Mouse (Mus musculus): Measurements from ENCODE around the gene Prkag2.

Gene Prkag2

DNA sequence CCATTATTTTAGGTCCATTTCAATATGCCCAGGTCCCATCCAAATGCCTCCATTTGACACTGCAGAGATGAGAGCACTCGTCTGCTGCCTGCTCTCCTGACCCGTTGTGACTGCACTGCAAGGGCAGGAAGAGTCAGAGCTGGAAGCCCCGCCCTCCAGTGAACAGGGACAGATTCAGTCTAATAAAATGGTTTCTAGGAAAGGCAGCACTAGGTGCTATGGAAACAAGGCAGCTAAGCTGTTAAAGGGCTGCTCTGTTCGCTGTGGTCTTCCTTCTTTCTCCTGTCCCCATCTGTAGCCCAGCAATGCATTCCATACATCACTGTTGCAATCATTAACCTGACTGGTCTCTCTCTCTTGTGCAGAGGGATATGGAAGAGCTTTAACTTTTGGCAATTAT, 287.4 kb downstream of the Prkag2 start:
- no peaks in the 10 kb centered on the region for H3K9me3 ChIP-seq (ENCODE audit: low read length)
- TF ChIP-seq CTCF (conservative IDR thresholded peaks at IDR 0.05; ENCODE audit: low read length) (no peak), POU5F1 (IDR thresholded peaks at IDR 0.05; ENCODE audit: borderline replicate concordance, low read length) (no peak), NANOG (IDR thresholded peaks at IDR 0.05; ENCODE audit: borderline replicate concordance, low read length) (no peak)
- H3K4me3 ChIP-seq (replicated peaks; ENCODE audit: low read length) = no peak overlapping the region
- H3K27me3 ChIP-seq (ENCODE audit: insufficient read depth, low read length) = no peaks in the 10 kb centered on the region
- H3K4me1 ChIP-seq (replicated peaks; ENCODE audit: low read depth, low read length) = peaks cover 21% of the 10 kb centered on the region
- H3K36me3 ChIP-seq (ENCODE audit: insufficient read depth, low read length) = peaks cover 94% of the 10 kb centered on the region

Measured in E14TG2a.4 (cell line).